Mouse (Mus musculus) gastrocnemius, adult 2 months (tissue): ENCODE data around the gene Fam120b. TPM values are rescaled to one million over a fixed set of nuclear protein-coding genes. Genes with fewer than 3 reads are reported as not detected.

Experiments used
- DNase-seq: peaks from one replicate; pipeline ENCODE4 v3.0.0; 2022
- H3K27ac ChIP-seq: fragments of 200-600 bp; 2 replicates; pipeline ENCODE4 v1.8.1; 2022; ENCODE audit warnings: mild to moderate bottlenecking
- H3K4me3 ChIP-seq: fragments of 200-600 bp; 2 replicates; pipeline ENCODE4 v1.8.1; 2022; ENCODE audit warnings: mild to moderate bottlenecking, moderate library complexity
- CTCF ChIP-seq: fragments of 200-600 bp; IDR thresholded peaks from 2 replicates; pipeline ENCODE4 v1.8.1; 2022; ENCODE audit warnings: antibody characterized with exemption, mild to moderate bottlenecking, moderate library complexity
- intact Hi-C: fragments of 180-260 bp; cut with DNase I; formaldehyde crosslinking; loops from one replicate; pipeline ENCODE4 v1.15.1; 2025
- total RNA-seq, 2 experiments: library from RNA; stranded (reverse); gene quantifications; 2 replicates each; pipeline ENCODE4 v1.2.3; 2021

Gene Fam120b
- total RNA-seq, 2 experiments from 2014 or later, result 10.9 to 12.8 TPM

DNA sequence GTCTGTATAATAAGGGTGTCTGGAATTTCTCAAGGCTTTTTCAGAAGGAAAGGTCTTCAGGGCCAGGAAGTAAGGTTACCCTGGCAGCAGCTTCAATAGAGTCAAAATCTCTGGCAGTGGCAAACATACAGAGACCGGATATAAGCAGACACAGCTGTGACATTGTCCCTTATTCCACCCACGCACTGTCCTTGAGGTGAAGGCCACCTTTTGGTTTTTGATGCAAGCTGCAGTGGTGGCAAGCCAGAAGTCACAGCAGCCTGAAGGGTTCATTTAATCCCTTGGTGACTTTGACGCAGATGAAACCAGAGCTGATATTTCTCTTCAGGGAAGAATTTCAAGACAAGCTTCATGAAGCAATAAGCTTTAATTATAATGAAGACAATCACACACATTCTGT is 53.6 kb downstream of the Fam120b start:
- no peak for TF ChIP-seq CTCF
- intact Hi-C loops, result loop anchor here (1.0 kb wide), 1 partner anchor 12 kb away; no protein-coding TSS in a partner anchor

DNA sequence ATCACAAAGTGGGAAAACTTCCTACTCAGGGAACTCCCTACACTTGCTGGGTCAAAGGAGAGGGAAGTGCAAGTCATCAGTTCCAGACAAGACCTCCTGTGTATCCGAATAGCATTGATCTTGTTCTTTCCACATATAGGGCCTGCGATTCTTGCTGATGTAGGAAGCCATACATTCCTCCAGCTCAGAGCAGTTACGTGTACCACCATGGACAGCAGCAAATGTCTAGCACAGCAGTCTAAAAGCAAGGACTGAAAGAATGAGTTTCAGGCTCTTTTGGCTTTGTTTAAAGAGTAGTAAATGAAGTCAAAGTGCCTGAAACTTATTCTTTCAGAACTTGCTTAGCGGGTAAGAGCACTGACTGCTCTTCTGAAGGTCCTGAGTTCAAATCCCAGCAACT is 59.2 kb downstream of the Fam120b start:
- Histone ChIP-seq H3K27ac (no peak overlapping the region), H3K4me3 (no peak overlapping the region)
- no peak for DNase-seq
- no peak for TF ChIP-seq CTCF
- intact Hi-C loops, result no loop called here

More for the DNA sequence above, 53.6 kb downstream of the Fam120b start:
- DNase-seq, result peak; percentile 50
- H3K27ac ChIP-seq, result peak overlapping the region; percentile 82
- H3K4me3 ChIP-seq, result no peak overlapping the region

DNA sequence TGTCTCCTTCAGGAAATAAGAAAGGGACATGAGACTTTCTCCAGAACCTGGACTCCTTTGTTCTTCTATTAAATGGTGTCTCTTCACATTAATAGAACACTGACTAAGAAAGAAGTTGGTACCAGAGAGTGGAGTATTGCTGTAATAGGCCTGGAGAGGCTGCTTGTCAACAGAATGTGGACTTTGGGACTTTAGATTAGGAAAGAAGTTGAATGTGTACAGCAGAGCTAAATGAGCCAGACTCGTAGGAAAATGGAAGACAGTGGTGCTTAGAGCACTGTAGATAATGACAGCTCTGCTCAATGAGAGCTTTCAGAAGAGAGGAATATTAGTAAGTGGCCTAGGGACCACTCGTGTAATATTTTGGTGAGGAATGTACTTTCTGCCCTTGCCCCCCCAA is 60.6 kb downstream of the Fam120b start:
- Histone ChIP-seq H3K27ac (no peak overlapping the region), H3K4me3 (no peak overlapping the region)
- intact Hi-C loops, result no loop called here
- no peak for DNase-seq
- no peak for TF ChIP-seq CTCF

DNA sequence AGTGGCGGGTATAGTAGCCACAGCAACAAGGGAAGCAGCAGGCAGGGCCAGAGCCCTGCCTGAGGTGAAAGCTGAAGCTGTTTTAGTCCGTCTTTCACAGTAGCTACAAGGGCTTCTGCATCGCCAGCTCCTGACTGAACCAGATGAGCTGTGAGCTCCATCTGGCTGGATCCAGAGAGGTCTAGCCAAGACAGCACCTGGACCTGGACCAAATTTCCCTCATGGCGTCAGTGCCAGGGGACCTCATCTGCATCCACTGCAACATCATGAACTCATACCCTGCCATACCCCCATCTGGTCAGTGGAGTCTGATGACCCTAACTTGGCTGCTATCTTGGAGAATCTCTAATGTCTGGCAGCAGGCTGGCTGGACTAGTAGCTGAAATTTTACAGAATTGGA is 63.8 kb downstream of the Fam120b start:
- Histone ChIP-seq H3K27ac (peak overlapping the region; percentile 94), H3K4me3 (no peak overlapping the region)
- TF ChIP-seq CTCF, result no peak
- DNase-seq, result no peak
- intact Hi-C loops, result no loop called here

DNA sequence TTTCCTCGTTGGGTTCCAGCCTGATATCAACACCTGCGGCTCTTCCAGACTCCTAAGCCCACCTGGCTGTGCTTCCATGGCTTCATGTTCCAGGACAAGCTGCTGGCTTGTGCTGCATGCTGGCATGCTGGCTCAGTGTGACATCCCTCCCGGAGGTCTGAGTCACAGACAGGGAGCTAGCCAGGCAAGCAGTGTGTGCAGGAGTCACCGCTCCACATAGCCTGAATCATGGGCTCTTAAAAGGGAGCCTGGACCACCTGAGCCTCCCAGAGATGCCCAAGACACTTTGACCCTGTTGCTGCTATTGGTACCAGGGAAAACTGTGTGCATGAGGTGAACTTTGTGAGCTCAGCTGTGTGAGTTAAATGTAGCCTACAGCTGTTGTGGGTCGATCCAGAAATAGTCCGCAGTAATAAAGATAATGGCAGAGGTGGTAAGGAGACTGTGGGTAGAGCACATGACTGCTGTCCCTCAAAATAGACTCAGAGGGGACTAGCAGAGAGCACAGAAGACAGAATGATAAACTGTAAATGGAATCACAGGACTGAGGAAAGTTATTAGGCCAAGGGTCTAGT is 66.0 kb downstream of the Fam120b start:
- intact Hi-C loops, result loop anchor here (1.0 kb wide), 1 partner anchor 12 kb away; no protein-coding TSS in a partner anchor
- Histone ChIP-seq H3K4me3 (no peak overlapping the region; the same call in 1 of the 2 replicates), H3K27ac (peak overlapping the region; percentile 94)
- no peak for TF ChIP-seq CTCF
- DNase-seq, result peak; percentile 82

DNA sequence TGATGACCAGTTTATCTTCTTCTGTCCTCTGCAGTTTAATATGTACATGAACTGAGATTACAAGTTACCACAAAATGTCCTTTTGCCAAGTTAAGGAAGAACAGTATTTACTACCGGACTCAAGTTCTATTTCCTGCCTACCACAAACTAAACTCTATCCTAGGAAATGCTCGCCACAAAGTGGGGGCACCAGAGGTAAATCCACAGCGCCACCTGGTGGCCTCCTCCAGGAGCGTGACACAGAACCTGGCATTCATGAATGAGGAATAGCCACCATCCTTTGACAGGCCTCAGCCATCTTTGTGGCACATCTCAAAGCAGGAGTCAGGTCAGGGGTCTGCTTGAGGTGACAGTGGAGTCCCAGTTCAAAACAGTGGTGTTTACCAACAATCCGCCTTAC is 71.7 kb downstream of the Fam120b start:
- peak overlapping the region; percentile 68 for H3K27ac ChIP-seq
- H3K4me3 ChIP-seq, result no peak overlapping the region
- intact Hi-C loops, result loop anchor here (1.0 kb wide), 2 partner anchors 48 to 401 kb away; no protein-coding TSS in a partner anchor
- DNase-seq, result peak; percentile 84
- TF ChIP-seq CTCF, result peak; percentile 96

DNA sequence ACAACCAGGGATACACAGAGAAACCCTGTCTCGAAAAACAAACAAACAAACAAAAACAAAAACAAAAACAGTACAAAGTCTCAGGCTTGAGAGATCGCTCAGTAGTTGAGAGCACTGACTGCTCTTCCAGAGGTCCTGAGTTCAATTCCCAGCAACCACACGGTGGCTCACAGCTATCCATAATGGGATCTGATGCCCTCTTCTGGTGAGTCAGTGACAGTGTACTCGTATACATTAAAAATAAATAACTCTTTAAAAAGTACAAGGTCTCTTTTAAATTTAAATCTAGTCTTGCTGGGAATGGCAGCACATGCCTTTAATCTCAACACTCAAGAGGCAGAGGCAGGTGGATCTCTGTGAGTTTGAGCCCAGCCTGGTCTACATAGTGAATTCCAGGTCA is 76.7 kb downstream of the Fam120b start:
- H3K4me3 ChIP-seq, result no peak overlapping the region
- no peak for DNase-seq
- peak; percentile 39; the same call in 1 of the 2 replicates for TF ChIP-seq CTCF
- no peak overlapping the region for H3K27ac ChIP-seq
- intact Hi-C loops, result no loop called here

Other genes starting within 250 kb of the Fam120b start
- 1 to 10 TPM; 3.0 to 4.1 TPM for gene Dll1, start 19.3 kb upstream of the Fam120b start, total RNA-seq
- 100 to 1,000 TPM; 106 to 111 TPM for gene Psmb1, start 103.5 kb downstream of the Fam120b start, total RNA-seq
- gene Tbp, start 103.7 kb downstream of the Fam120b start, total RNA-seq, result 1 to 10 TPM; 7.8 to 9.1 TPM
- gene Pdcd2, start 131.1 kb downstream of the Fam120b start, total RNA-seq, result 10 to 100 TPM; 19.5 to 20.5 TPM
- gene Prdm9, start 168.2 kb downstream of the Fam120b start, total RNA-seq, result 1 to 10 TPM; 2.9 TPM